Mouse (Mus musculus): ENCODE measurements around the gene Mgll. TPM values are rescaled to one million over a fixed set of nuclear protein-coding genes. Genes with fewer than 3 reads are reported as not detected.

Mgll gene
- total RNA-seq (2014; rRNA removed): 105 and 126 TPM in 2 replicates
- 148 and 158 TPM in 2 replicates for polyA plus RNA-seq (2015; fragmentation: Nextera tagmentation; extraction: Ambion mirVana)

DNA sequence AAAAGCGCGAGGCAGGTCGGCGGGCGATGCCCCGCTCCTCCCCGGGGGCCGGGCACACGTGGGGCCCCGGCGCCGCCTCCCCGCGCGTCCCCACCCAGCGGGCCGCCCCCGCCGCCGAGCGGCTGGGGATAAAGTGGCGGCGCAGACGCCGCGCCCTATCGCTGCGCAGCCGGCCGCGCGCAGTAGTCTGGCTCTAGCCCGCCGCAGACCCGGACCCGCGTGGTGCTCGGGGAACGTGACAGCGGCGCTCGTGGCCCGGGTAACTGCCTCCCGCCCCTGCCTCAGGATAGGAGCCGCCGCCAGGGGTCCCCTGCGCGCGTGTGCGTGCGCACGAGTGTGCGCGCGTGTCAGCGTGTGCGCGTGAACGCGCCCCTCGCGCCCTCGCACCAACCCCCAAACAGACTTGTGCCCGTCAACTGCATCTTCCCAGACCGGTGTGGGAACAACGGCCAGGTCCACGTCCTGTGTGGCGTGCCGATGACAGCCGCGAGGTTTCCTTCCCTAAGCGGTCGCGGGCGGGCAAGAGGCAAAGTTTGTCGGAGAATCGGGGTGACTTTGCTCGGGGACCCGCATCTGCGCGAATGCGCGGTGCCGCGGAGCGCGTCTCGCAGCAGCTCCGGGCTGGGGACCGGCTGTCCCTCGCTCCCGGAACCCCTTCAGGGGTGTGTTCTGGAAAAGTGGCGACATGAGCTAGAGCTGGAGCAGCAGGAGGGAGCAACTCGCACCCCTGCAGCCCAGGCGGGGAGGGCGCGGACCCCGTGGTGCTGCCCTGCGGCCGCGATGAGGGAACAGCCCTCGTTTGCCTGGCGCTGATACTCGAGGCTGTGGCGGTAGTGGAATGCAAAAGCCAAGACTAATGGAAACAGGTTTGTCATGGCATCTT, at the start of gene Mgll:
Gene Mgll (plus strand): TSS at position 100 of the 883 bp plus-strand sequence.
- H3K27ac ChIP-seq: peak within 1 kb of the TSS; percentile 81
- peak; percentile 36; the same call in 1 of the 2 replicates for TF ChIP-seq CTCF (IDR thresholded peaks at IDR 0.05; ENCODE audit: low read depth)
- H3K4me3 ChIP-seq (ENCODE audit: low read length): peak within 1 kb of the TSS; percentile 71
- H3K9ac ChIP-seq (replicated peaks; ENCODE audit: low read length): peak within 1 kb of the TSS; percentile 65
- peak; percentile 87 for ATAC-seq
- H3K36me3 ChIP-seq (ENCODE audit: insufficient read depth, low read length): no peaks in the 10 kb centered on the region
- H3K4me1 ChIP-seq (ENCODE audit: insufficient read depth, low read length): peaks cover 17% of the 10 kb centered on the region
- H3K27me3 ChIP-seq (ENCODE audit: insufficient read depth, low read length): no peaks in the 10 kb centered on the region
- DNase-seq (ENCODE audit: low spot score): peak; percentile 87
- WGBS: under 1% methylated on average over 98 of the region's 105 CpGs
- H3K4me2 ChIP-seq (ENCODE audit: low read depth, low read length): peak within 1 kb of the TSS; percentile 98
- no peaks in the 10 kb centered on the region for H3K9me3 ChIP-seq (ENCODE audit: low read length)

DNA sequence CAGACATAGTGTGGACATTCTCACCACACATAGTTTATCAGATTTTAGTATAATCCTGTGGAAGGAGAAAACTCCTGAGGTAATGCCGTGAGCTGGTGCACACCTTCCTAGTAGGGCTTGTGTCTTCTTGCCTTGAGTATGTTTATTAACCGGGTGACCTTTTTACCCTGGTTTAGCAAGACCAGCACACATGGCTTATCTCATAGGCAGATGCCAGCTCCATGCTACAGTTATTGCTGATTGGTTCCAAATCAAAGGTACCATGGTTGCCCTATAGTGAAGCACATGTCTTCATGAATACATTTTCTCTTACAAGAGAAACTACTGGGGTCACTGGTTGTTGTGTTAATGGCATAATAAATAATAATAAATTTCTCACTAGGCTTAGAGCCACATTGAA, 48.4 kb upstream of the Mgll start:
- WGBS: 97% methylated on average over 2 of the region's 2 CpGs
- DNase-seq (ENCODE audit: low spot score) (no peak), ATAC-seq (no peak)
- H3K27ac ChIP-seq: no peak overlapping the region
- no peaks in the 10 kb centered on the region for H3K36me3 ChIP-seq (ENCODE audit: insufficient read depth, low read length)
- no peak overlapping the region for H3K4me2 ChIP-seq (ENCODE audit: low read depth, low read length)
- no peaks in the 10 kb centered on the region for H3K4me1 ChIP-seq (ENCODE audit: insufficient read depth, low read length)
- no peak overlapping the region for H3K4me3 ChIP-seq (ENCODE audit: low read length)
- H3K27me3 ChIP-seq (ENCODE audit: insufficient read depth, low read length): no peaks in the 10 kb centered on the region
- H3K9me3 ChIP-seq (ENCODE audit: low read length): no peaks in the 10 kb centered on the region
- no peak for TF ChIP-seq CTCF (IDR thresholded peaks at IDR 0.05; ENCODE audit: low read depth)
- H3K9ac ChIP-seq (replicated peaks; ENCODE audit: low read length): no peak overlapping the region

DNA sequence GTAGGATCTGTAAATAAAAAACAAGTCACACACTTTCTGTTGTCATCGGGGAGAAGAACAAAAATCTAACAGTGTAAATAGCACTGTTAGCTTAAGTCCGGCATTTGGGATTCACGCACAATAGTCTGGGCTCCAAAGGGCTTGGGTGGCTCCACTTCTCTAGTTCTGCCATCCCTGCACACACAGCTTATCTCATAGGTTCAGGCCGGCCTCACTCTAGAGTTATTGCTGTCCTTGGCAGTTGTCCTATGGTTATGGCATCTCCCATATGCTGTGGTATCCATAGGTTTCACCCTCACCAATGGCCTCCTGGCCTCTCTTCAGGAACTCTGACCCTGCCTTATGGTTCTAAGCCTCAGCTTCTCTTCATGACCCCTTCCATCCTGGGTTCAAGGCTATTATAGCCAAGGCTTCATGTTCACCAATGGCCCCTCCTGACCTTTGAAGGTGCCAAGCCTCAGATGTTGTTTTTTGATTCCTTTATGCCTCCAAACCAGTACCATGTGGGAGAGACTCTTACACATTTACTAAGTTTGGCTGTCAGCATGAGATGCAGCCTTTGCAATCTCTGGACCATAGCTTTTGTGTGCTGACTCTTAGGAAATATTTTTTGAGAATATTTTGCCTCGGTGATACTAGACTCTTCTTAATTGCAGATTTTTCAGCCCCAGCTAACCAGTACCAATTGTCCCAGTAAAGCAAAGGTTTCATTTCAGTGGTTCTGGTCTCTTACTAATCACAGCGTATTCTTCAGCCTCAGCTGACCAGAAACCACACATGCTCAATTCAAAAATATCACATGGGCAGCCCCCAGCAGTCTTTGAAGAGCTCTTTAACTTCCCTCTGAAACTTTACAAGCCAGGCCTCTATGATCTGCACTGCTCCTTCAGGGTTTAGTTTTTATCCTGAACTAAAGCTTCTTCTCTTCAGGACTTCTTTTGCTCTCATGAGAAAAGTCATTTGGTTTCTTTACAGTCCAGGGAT, 47.2 kb upstream of the Mgll start:
- H3K4me1 ChIP-seq (ENCODE audit: insufficient read depth, low read length): no peaks in the 10 kb centered on the region
- H3K36me3 ChIP-seq (ENCODE audit: insufficient read depth, low read length): no peaks in the 10 kb centered on the region
- TF ChIP-seq CTCF (IDR thresholded peaks at IDR 0.05; ENCODE audit: low read depth): no peak
- no peak overlapping the region for H3K27ac ChIP-seq
- H3K27me3 ChIP-seq (ENCODE audit: insufficient read depth, low read length): no peaks in the 10 kb centered on the region
- 90% methylated on average over 6 of the region's 6 CpGs for WGBS
- H3K4me2 ChIP-seq (ENCODE audit: low read depth, low read length): no peak overlapping the region
- no peak for ATAC-seq
- no peak overlapping the region for H3K9ac ChIP-seq (replicated peaks; ENCODE audit: low read length)
- DNase-seq (ENCODE audit: low spot score): no peak
- H3K9me3 ChIP-seq (ENCODE audit: low read length): no peaks in the 10 kb centered on the region
- H3K4me3 ChIP-seq (ENCODE audit: low read length): no peak overlapping the region

DNA sequence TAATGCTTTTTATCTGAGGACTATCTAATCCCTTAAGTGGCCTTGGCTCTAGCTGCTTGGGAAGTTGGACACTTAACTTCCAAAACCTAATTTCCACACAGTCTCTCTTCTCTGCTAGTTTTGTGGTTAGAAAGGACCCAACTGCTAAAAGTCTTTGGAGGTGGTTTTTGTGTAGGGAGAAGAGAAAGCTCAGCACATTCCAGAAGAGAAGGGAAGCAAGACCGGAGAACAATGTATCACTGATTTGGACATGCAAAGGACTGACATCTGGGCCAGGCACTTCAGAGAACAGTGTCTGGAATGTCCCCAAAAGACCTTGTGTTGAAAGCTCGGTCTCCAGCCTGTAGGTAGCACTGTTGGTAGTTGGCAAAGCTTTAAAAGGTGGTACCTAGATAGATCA, 46.5 kb upstream of the Mgll start:
- H3K9ac ChIP-seq (replicated peaks; ENCODE audit: low read length): no peak overlapping the region
- WGBS: 65% methylated on average over 2 of the region's 2 CpGs
- no peaks in the 10 kb centered on the region for H3K9me3 ChIP-seq (ENCODE audit: low read length)
- DNase-seq (ENCODE audit: low spot score): no peak
- H3K4me3 ChIP-seq (ENCODE audit: low read length): no peak overlapping the region
- ATAC-seq: no peak
- TF ChIP-seq CTCF (IDR thresholded peaks at IDR 0.05; ENCODE audit: low read depth): no peak
- H3K27me3 ChIP-seq (ENCODE audit: insufficient read depth, low read length): no peaks in the 10 kb centered on the region
- no peaks in the 10 kb centered on the region for H3K4me1 ChIP-seq (ENCODE audit: insufficient read depth, low read length)
- no peak overlapping the region for H3K4me2 ChIP-seq (ENCODE audit: low read depth, low read length)
- H3K27ac ChIP-seq: no peak overlapping the region
- no peaks in the 10 kb centered on the region for H3K36me3 ChIP-seq (ENCODE audit: insufficient read depth, low read length)

DNA sequence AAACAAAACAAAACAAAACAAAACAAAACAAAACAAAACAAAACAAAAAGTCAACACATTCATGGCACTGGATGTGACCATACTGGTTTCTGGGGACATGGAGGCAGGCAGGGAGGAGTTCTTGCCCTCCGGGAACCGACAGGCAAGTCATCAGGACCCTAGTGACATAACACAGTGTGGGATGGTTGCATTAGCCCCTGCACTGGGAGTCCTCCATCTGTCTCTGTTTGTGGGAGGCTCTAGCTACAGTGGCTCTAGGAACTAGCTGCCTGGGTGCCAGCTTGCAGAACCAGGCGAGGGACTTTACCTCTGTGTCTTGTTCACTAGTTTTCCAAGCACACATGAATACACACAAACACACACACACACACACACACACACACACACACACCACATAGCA, 43.2 kb upstream of the Mgll start:
- 0 out of 2 replicates have a peak, but pooled peaks cover 5% of the 10 kb centered on the region for H3K4me1 ChIP-seq (ENCODE audit: insufficient read depth, low read length)
- no peak overlapping the region for H3K4me2 ChIP-seq (ENCODE audit: low read depth, low read length)
- no peaks in the 10 kb centered on the region for H3K36me3 ChIP-seq (ENCODE audit: insufficient read depth, low read length)
- H3K4me3 ChIP-seq (ENCODE audit: low read length): no peak overlapping the region
- no peaks in the 10 kb centered on the region for H3K27me3 ChIP-seq (ENCODE audit: insufficient read depth, low read length)
- 78% methylated on average over 3 of the region's 3 CpGs for WGBS
- DNase-seq (ENCODE audit: low spot score): no peak
- H3K9ac ChIP-seq (replicated peaks; ENCODE audit: low read length): no peak overlapping the region
- H3K9me3 ChIP-seq (ENCODE audit: low read length): no peaks in the 10 kb centered on the region
- no peak for TF ChIP-seq CTCF (IDR thresholded peaks at IDR 0.05; ENCODE audit: low read depth)
- H3K27ac ChIP-seq: no peak overlapping the region
- no peak for ATAC-seq

DNA sequence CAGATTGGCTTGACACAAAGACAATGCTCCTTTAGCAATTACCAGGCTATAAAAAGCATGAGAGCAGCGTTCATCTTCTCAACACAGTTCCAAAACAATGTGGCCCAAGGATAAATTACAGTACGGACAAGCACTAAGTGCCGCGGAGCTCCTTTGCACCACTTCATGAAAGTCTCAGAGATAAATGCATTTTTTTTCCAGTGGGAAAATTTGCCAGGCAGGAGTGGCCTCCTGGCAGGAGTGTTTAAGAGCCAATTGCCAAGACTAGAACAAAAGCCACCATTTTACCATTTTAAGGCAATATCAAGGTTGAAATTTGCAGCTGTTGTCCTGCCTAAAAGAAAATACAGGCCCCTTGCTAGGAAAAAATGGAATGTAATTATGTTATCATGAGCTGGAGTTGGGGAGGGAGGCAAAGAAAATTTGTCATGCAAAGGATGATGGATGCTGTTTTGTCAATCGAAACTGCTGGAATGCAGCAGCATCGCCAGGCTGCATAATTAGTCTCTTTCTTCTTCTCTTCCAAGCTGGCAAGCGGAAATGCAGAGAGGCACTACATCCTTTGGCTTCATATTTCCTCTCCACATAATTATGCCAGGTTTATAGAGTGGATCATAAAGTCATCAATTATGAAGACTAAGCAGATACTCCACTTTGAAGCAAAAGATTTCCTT, 40.7 kb upstream of the Mgll start:
- H3K9me3 ChIP-seq (ENCODE audit: low read length): no peaks in the 10 kb centered on the region
- no peaks in the 10 kb centered on the region for H3K27me3 ChIP-seq (ENCODE audit: insufficient read depth, low read length)
- no peaks in the 10 kb centered on the region for H3K36me3 ChIP-seq (ENCODE audit: insufficient read depth, low read length)
- H3K4me3 ChIP-seq (ENCODE audit: low read length): no peak overlapping the region
- H3K27ac ChIP-seq: 0 out of 2 replicates have a peak overlapping the region, but pooled peaks have one; percentile 4
- peak overlapping the region; percentile 2; the same call in 1 of the 2 replicates for H3K4me2 ChIP-seq (ENCODE audit: low read depth, low read length)
- 0 out of 2 replicates have a peak, but pooled peaks cover 5% of the 10 kb centered on the region for H3K4me1 ChIP-seq (ENCODE audit: insufficient read depth, low read length)
- DNase-seq (ENCODE audit: low spot score) (peak; percentile 53), ATAC-seq (no peak)
- WGBS: 22% methylated on average over 7 of the region's 7 CpGs
- H3K9ac ChIP-seq (replicated peaks; ENCODE audit: low read length): no peak overlapping the region
- no peak for TF ChIP-seq CTCF (IDR thresholded peaks at IDR 0.05; ENCODE audit: low read depth)

All from hindbrain, postnatal 0 days (tissue).